Mouse (Mus musculus) kidney, adult 8-10 months (tissue): Measurements from ENCODE around the gene Mipol1.

ENCODE experiments used
- DNase-seq, 2 experiments: peaks; one replicate each; pipeline ENCODE4 v3.0.0; 2022

The Mipol1 gene

DNA sequence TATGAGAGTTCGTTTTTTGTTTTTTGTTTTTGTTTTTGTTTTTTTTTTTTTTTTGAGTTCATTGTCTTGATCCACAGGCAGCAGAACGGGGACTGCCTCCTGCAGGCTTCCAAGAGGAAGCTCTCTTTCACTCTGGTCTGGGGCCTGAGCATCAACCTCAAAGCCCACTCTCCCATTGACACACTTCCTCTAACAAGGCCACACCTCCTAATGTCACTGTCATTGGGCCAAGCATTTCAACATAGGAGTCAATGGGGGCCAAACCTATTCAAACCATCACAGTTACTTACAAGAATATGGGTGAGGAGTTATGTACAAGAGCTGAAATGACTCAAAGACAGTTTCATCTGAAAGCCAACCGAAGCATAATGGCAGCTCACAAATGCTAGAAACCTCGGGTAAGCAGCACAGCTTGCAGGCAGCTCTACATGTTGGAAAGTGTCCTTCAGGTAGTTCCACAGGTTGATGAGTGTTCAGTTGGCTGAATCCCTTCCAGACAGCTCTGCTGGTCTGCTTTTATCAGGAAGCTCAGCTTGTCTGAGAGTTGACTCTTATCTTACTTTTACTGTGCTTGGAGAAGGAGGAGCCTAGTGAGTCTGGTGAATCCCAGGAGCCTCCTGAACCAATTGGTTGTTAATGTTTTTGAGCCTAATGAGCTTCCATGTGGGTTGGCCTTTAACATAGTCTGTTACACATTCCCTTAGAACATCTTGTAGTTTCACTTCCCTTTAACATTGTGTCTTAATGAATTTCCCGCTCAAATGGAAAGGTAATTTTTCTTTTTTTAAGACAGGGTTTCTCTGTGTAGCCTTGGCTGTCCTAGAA, 13.7 kb downstream of the Mipol1 start:
- DNase-seq = no peak

DNA sequence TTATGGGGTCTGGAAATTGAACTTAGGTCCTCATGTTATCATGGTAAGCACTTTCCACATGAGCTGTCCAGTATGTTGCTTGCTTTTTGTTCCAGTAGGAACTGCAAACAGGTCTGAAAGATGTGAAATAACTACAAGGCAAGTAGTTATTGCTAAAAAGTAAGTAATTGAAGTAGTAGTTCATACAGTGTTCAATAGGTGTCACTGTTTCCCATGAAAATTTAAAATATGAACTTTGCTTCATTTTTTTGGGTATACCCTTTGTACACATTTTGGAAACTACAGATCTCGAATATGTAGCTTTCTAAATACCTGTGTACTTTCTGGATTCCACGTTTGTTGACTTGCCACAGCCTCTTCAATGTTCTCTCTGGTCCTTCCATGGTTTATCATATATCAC, 28.3 kb downstream of the Mipol1 start:
- no peak for DNase-seq

DNA sequence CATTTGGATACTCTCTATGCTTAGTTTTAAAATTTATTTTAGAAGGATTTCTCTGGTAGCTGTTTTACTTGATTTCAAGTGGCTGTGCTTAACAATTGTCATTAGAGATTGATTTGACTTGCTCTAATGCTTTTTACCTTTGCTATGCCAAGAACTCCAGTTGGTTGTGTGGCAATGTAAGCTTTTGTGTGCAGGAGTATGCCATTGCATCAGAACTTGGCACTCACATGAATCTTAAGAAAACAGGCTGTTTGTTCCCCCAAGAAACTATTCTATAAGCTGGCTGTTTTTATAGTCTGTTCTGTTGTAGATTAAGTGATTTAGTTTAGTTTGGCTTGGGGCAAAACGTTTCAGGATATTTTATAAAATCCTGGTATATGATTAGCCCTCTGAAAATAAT, 45.2 kb downstream of the Mipol1 start:
- no peak for DNase-seq

DNA sequence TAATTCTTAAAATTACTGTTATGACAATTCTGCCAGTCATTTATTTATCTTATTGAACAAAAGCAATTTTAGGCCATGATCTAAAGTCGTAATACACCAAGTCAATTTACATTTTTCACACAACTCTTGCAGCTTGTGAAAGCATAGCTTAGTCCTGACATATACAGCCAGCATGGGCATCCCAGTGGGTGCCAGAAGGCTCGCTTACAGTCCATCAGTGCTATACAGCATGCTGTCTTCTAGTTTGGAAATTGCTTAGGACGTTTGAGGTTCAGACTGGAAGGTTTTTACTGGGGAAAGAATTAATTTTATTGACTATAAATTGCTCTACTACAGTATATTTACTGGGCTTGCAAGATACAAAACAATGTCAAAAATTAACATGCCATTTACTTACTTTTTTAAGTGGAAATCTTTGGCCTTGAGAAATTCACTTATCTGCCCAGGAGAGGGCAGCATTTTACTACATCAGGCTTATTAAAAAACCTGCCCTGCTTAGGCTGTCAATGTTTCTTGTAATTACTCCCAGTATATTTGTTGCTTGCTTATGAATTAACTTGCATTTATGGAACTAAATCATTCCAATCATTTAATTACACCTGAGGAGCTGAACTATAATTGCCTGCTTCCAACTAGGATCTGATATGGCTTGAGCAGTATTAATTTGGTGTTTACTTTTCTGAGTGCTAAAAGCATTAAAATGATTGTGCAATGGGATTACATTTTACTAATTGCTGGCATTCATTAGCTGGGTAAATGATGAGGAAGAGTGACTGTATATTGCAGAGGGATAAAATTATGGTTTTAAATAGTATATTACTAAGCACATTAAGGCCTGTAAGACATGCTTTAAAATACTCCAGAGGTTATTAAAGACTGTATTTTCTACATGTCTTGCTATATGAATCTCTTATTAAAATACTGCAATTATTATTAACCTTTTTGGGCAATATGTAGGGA, 51.2 kb downstream of the Mipol1 start:
- peak; percentile 7 to 8 for DNase-seq

DNA sequence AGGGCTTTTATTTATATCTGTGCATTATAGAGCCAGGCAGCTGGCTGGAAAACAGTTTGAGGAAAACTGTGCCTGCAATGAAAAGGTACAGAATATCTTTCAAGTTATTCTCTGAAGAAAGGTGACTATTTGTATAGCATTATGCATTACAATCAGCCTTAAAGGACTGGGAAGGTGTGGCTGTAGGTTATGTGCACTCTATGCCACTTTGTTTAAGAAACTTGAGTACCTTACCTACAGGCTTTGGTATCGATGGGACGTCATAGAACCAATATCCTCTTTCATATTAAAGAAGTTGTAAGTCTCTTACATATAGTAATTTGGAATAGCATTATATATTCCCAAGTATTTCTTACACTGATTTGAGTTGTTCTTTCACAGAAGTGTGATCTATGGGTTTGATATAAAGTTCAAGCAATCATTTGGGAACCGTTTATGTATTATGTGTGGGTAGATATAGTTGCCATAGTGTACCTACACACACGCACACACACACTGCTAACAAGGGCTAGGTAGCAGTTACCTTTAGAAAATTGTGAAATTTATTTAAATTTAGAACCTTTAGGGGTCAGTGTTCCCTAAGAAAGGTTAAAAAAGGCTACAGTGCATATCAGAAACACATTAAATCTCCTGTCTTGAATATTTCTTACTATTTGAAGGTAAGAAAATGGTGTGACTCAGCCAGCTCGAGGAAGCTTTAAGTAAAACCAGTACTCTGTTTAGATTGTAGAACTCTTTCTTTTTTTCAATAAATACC, 55.3 kb downstream of the Mipol1 start:
- no peak for DNase-seq

DNA sequence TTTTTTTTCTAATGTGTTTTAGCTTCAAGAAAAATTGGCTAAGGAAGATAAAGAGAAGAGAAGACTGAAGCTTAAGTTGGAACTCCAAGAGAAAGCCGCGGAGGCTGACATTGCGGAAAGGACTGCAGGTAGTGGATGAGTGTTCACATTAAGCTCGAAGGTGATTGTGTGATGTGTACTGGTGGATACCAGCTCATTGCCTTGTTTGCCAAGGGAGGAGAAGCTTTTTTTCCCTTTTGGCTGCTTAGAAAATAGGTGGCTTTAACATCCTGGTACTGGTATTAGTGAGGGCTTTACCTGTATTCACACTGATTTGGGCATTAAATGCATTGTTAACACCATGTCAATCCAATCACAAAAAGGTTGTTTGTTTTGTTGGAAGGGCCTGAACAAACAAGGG, 77.1 kb downstream of the Mipol1 start:
- DNase-seq = no peak

DNA sequence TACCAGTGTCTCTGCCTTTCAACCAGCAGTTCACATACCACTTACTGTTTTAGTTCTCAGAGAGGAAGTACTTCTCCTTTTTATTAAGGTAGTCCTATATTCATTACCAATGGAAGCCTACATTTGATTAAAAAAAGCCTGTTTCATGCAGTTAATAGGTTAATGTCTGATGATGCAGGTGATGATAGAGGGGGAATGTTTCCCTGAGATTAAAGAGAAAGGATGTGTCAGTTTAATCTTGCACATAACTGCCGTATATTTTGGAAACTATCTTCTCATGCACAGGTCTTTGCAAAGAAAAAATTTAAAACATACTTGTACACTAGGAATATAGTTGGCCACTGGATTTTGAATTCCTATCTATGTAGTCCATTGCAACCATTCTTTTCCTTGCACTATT, 77.5 kb downstream of the Mipol1 start:
- DNase-seq = no peak

DNA sequence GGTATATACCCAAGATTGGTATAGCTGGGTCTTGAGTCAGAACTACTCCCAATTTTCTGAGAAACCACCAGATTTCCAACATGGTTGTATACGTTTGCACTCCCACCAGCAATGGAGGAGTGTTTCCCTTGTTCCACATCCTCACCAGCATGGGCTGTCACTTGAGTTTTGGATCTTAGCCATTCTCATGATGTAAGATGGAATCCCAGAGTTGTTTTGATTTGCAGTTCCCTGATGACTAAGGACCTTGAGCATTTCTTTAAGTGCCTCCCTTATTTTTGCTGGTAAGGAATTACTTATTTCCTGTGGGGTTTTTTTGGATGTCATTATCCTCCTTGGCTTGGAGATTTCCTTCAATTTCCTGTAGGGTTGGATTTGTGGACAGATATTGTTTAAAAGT, 108.8 kb downstream of the Mipol1 start:
- no peak for DNase-seq

DNA sequence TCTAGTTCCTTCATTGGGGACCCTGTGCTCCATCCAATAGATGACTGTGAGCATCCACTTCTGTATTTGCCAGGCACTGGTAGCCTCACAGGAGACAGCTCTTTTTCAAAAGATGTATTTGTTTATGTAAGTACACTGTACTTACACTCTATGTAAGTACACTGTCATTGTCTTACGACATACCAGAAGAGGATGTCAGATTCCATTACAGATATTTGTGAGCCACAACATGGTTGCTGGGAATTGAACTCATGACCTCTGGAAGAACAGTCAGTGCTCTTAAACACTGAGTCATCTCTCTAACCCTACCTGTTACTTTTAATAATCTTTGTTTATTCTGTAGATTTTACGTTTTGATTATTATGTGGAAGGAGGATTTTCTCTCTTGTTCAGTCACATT, 109.9 kb downstream of the Mipol1 start:
- no peak for DNase-seq

DNA sequence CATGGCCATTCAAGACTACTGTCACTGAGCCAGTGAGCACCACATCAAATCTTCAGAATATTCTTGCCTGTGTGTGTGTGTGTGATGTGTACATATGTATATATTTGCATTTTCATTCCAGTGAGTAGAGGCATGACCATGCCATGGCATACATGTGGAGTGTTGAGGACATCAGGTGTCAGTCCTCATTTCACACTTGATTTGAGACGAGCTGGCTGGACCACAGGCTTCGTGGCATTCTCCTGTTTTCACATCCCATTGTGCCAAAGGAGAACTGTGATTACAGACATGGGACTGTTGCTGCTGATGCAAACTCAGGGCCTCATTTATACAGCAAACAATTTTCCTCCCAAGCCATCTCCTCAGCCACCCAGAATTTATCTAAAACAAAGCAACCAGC, 132.5 kb downstream of the Mipol1 start:
- DNase-seq = no peak

DNA sequence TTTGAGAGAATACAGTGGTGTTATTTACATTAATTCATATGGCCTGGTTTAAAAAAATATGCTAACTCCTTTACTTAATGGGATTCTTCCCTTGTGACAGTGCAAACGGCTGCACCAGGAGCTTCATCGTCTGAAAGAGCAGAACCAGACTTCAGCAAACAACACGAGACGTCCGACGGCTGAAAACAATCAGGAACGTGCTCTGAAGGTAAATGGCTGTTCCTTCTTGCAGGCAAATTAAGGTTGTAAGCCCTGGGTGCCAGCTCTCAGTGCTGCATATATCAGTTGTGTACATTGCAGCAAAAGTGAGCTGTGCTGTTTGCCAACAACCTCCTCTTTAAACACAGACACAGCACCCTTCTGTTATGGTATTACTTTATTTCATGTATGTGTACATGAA, 133.8 kb downstream of the Mipol1 start:
- no peak for DNase-seq

DNA sequence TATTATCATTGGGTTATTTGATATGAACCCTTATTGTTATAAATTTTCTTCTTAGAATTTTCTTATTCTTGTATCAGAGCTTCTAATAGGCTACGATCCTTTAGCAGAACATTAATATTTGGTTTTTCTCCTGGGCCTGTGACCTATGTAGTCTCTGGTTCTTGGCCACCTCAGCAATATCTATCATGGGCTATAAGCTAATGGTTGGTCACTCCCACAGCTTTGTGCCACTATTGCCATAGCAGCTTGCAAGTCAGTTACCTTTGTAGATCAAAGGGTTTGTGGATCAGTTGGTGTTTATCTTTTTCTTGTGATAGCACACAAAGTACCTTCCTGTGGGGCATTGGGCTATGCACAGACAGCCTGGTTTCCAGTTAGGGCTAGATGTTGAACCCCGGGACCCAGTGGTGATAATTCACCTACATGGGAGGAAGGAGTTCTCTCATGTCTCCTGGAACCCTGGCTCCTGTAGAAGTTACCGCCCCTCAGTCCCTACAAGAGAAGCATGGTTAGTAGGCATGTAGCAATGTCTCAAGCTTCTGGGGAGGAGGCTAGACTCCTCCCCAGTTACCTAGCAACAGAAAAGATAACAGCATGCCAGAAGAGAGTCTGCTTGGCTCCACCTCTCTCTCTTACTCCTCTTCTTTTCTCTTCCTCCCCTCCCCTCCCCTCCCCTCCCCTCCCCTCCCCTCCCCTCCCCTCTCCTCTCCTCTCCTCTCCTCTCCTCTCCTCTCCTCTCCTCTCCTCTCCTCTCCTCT, 141.7 kb downstream of the Mipol1 start:
- DNase-seq = no peak

DNA sequence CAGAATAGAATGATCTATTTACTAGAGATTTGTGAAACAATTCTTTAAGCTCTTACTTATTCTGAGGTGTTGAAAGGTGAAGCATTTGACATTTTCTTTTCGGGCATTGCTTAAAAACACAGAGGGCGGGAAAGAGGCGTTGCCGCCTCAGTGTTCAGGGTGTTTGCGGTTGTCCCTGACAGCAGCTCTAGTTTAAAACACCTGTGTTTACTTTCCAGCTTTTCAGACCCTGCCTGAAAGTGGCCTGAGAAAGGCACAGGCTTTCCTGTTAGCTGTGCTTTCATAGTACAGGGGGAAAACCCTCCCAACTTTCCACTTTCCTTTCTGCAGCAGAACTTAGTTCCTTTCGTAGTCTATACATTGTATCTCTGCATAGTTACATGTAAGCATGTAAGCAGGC, 152.6 kb downstream of the Mipol1 start:
- DNase-seq = no peak

DNA sequence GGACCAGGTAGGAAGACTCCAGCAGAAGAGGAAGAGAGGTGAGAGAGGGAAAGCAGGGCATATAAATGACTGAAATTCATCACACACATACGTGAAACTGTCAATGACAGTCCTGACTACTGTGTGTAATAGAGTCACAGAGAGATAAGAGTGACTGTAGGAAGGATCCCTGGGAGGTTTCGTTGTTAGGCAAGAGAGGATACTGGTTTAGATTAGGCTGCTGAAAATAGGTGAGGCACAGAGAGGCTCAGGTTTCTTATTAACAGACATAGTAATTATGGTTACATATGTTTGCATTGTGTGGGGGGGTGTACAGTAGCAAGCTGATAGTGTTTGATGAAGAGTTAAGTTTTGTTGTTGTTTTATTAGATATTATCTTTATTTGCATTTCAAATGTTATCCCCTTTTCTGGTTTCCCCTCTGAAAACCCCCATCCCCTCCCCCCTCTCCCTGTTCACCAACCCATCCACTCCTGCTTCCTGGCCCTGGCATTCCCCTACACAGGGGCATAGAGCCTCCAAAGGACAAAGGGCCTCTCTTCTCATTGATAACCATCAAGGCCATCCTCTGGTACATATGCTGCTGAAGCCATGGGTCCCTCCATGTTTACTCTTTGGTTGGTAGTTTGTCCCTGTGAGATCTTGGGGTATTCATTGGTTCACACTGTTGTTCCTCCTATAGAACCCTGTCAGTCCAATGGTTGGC, 157.5 kb downstream of the Mipol1 start:
- no peak for DNase-seq

DNA sequence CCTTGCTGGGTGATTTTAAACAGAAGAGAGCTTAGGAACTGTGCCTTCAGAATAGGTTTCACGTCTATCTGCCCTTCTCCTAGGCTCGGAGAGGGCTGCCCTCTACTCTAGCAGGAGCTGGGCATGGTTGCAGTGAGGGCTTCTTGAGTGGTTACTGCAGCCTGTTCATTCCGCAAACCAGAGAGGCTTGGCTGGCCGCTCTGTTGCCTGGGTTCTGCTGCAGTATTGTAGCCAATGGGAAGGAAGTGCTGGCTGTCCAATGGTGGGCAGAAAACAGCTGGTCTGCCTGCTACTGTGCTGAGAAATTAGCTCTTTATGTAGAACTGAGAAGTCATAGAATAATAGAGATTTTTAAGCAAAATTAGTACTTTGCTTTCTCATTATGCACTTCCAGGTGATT, 169.3 kb downstream of the Mipol1 start:
- no peak for DNase-seq

DNA sequence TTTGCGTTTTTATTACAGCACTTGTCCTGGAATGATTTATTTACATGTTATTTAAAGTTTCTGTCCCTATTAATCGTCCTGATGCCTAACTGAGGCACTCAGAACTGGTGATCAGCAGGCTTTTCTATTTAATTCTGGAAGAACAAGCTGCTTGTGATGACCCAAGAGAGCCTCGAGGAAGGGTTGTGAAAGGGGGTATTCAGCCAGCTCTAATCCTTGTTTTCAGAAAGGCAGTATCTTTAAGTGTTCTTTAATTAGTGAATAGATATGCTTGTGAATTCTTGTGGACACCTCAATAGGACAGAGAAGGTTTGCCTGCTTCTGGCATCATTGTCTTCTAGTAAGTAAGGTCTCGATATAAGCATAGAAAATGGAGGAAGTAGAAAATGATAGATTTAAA, 170.0 kb downstream of the Mipol1 start:
- DNase-seq = no peak

DNA sequence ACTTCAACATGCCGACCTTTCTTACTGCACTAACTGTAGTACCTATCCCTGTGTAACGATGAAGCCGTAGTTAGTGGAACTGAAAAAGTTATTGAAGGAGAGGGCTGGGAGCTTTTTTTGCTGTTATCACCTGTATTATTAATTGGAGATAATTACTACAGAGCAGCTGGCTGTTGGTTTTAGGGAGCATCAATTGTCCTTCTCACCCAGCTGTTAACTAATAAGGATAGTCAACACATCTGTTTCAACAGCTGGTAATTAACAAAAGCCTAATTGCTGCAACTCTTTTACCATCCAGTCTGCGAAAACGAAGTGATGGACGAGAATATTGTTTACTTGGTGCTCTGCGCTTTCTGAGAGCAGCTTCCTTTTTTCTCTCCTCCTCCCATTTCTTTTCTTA, 170.9 kb downstream of the Mipol1 start:
- no peak for DNase-seq

DNA sequence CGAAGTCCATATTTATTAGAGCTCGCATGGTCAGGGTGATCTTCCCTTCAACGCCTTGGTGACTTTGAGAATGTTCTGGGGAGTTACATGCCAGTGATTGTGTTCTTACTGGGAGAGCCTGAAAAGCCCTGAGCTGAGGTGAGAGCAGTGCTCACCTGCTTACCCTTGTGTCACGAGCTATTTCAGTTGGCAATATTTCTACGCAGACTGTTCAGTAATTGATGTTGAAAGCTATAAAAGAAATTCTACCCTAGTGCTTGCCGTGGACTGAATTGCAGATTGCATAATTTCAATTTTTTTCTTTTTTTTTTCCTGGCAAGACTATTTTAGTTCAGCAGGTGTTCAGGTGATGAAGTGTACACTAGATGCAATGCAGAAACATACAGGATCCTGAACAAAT, 172.1 kb downstream of the Mipol1 start:
- DNase-seq = no peak

DNA sequence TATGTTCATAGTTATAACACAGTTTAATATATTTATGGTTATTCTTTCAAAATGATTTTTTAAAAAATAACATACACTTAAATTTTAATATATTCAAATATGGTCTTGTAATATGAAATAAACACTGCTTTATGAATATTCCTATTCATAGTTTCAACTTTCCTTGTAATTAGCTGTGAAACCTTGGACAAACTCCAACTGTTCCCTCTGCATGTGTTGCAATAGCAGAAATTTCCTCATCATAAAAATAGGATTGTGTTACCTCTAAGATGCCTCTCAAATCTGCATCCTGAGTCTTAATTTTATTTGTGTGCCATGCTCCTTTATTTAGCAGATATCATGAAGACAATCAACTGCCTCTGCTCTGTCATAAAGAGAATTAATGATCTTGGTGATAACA, 179.7 kb downstream of the Mipol1 start:
- DNase-seq = no peak

DNA sequence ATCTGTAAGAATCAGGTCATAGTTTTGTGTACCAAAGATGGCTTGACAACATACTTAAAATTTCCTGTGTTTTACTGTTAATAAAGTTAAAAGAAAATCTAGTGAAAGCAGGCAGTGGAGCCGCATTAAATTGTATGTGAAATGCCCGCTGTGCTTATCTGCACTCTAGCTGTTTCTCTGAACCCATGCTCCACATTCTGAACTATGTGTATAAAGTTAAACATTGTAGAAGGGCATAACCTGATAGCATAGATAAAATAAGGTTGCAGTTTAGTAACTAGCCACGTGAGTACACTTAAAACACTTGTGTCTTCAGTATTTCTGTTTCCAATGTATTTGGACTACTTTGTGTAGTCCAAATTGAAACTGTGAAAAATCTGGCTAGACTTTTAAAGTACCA, 183.6 kb downstream of the Mipol1 start:
- DNase-seq = no peak

DNA sequence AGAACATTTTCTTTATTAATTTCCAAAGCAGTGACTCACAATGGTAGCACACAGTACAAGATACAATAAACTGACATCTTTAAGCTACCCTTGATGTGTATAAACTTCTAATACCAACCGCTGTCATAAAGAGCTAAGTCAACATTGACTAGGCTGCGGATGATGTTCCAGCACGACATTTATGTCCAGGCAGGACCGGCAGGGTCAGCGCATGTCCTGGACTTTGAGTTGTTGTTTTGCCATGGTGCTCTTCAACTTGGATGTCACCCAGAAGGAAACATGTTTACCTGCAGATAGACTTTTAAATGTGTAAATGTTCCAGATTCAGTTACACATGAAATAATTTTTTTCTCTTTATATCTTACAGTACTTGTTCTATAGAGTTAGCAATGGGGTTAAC, 194.7 kb downstream of the Mipol1 start:
- DNase-seq = no peak

DNA sequence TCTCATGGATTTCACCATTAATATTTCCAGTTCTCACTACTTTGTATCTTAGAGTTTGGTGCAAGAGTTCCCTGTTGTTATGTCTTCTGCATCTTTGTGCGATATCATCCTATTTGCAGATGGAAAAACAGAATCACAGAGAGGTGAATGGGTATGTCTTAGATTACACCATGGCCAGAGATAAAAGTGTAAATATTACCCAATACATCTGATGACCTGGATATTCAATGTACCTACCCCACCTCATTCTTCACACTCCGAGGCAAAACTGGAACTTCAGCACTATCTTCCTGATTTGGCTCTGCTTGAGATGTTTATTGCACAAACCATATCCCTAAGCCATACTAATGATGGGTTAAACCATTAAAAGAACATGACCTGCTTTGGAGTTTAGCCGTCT, 198.0 kb downstream of the Mipol1 start:
- DNase-seq = no peak
